Mouse (Mus musculus) cerebellum, adult 2 months (tissue): ENCODE measurements around the gene Asic1.

ENCODE experiments used
- CTCF ChIP-seq: fragments of 200-500 bp; IDR thresholded peaks from 2 replicates; pipeline ENCODE4 v1.5.1; 2011; ENCODE audit warnings: low read depth, mild to moderate bottlenecking, control low read depth, low read length, moderate library complexity, borderline replicate concordance; ENCODE audit not compliant: insufficient read depth
- POLR2A ChIP-seq: fragments of 200-500 bp; IDR thresholded peaks from 2 replicates; pipeline ENCODE4 v1.6.1; 2011; ENCODE audit warnings: low read length, control low read depth, borderline replicate concordance; ENCODE audit not compliant: insufficient read depth

DNA sequence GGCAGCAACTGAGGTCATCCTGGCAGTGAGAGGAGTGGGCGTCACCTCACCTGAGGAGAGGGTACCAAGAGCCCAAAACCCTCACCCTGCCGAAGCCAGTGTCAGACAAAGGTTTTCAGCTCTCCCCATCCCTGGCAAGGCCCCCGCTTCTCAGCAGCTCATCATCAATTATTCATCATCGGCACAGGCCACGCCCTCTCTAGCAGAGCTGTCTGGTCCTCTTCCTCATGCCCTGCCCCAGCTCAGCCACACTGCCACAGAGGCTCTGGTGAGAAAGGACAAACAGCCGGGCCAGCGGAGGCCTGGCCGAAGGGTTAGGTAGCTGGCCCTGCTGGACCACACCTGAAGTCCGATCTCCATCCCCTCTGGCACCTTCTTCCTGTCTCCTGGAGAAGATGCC, 21.8 kb downstream of the Asic1 start:
- TF ChIP-seq POLR2A (no peak), CTCF (no peak)
